Mouse (Mus musculus) liver, embryonic 11.5 days (tissue): ENCODE results near the gene Mycl. TPM values are rescaled to one million over a fixed set of nuclear protein-coding genes. Genes with fewer than 3 reads are reported as not detected.
A peak's percentile ranks its signal among the peaks of the same experiment; 100 is the strongest.

Experiments
- ATAC-seq: fragments of 200-750 bp; cut with Nextera tagmentation; replicated peaks from 2 replicates; pipeline ENCODE4 v1.8.0; 2017; ENCODE audit warnings: moderate number of reproducible peaks, mild to moderate bottlenecking, moderate TSS enrichment, moderate library complexity; ENCODE audit not compliant: low FRiP score
- DNase-seq: peaks from one replicate; pipeline ENCODE4 v3.0.0-alpha.2; 2017; ENCODE audit warnings: low spot score
- H3K27ac ChIP-seq: fragments of 300-500 bp; sonication (generic); 2 replicates; pipeline ENCODE4 v1.5.1; 2014; ENCODE audit warnings: mild to moderate bottlenecking, low read depth, low read length, control low read depth
- H3K27me3 ChIP-seq: fragments of 300-500 bp; sonication (generic); replicated peaks from 2 replicates; pipeline ENCODE4 v1.6.1; 2014; ENCODE audit warnings: low read length, mixed read lengths; ENCODE audit not compliant: control insufficient read depth, insufficient read depth
- H3K36me3 ChIP-seq: fragments of 300-500 bp; sonication (generic); 2 replicates; pipeline ENCODE4 v1.6.1; 2014; ENCODE audit warnings: mild to moderate bottlenecking, low read length, moderate library complexity, mixed read lengths; ENCODE audit not compliant: control insufficient read depth, insufficient read depth
- H3K4me1 ChIP-seq: fragments of 300-500 bp; sonication (generic); replicated peaks from 2 replicates; pipeline ENCODE4 v1.6.1; 2014; ENCODE audit warnings: low read length, mixed read lengths; ENCODE audit not compliant: control insufficient read depth, insufficient read depth
- H3K4me2 ChIP-seq: fragments of 300-500 bp; sonication (generic); 2 replicates; pipeline ENCODE4 v1.6.1; 2014; ENCODE audit warnings: mild to moderate bottlenecking, control low read depth, moderate library complexity
- H3K4me3 ChIP-seq: fragments of 300-500 bp; sonication (generic); 2 replicates; pipeline ENCODE4 v1.5.1; 2014; ENCODE audit warnings: low read depth, low read length, control low read depth
- H3K9ac ChIP-seq: fragments of 300-500 bp; sonication (generic); 2 replicates; pipeline ENCODE4 v1.6.1; 2014; ENCODE audit warnings: low read depth, low read length, control low read depth
- H3K9me3 ChIP-seq: fragments of 300-500 bp; sonication (generic); 2 replicates; pipeline ENCODE4 v1.6.1; 2016; ENCODE audit warnings: low read length, inconsistent platforms, mixed read lengths; ENCODE audit not compliant: control insufficient read depth
- WGBS: fragments of 180-500 bp; shearing (Covaris S2); extraction: QIAGEN DNeasy Blood & Tissue Kit; methylation state at CpG from one replicate; pipeline ENCODE4 v1.1.7; 2014; 5-methylcytosine and 5-hydroxymethylcytosine counted together
- polyA plus RNA-seq: library from polyadenylated mRNA; unstranded; fragments of >200 nt; fragmentation: Nextera tagmentation; extraction: Ambion mirVana; gene quantifications from 2 replicates; pipeline ENCODE4 v1.2.1, GENCODE M21; 2014

Mycl gene
- polyA plus RNA-seq, 1 experiment from 2014 or later: 3.1 TPM

- H3K9ac ChIP-seq: no peak overlapping the region
- ATAC-seq: no peak
- no peak overlapping the region for H3K4me3 ChIP-seq
- no peaks in the 10 kb centered on the region for H3K9me3 ChIP-seq
- H3K4me1 ChIP-seq: no peaks in the 10 kb centered on the region
- 81% methylated on average over 5 of the region's 5 CpGs for WGBS
- no peak overlapping the region for H3K4me2 ChIP-seq
- peaks cover 6% of the 10 kb centered on the region; the same call in 1 of the 2 replicates for H3K27me3 ChIP-seq
- DNase-seq: no peak
- no peak overlapping the region for H3K27ac ChIP-seq
- H3K36me3 ChIP-seq: no peaks in the 10 kb centered on the region
These were observed 20.4 kb upstream of the Mycl start for GRCm38 (mm10) chr4:122974976-122975520.

- no peaks in the 10 kb centered on the region for H3K4me1 ChIP-seq
- H3K4me2 ChIP-seq: no peak overlapping the region
- peaks cover 5% of the 10 kb centered on the region; the same call in 1 of the 2 replicates for H3K27me3 ChIP-seq
- WGBS: 71% methylated on average over 4 of the region's 4 CpGs
- no peaks in the 10 kb centered on the region for H3K9me3 ChIP-seq
- no peak overlapping the region for H3K27ac ChIP-seq
- DNase-seq (no peak), ATAC-seq (no peak)
- no peak overlapping the region for H3K4me3 ChIP-seq
- H3K9ac ChIP-seq: no peak overlapping the region
- H3K36me3 ChIP-seq: no peaks in the 10 kb centered on the region
These were observed 18.6 kb upstream of the Mycl start for GRCm38 (mm10) chr4:122976885-122977284.

GRCm38 (mm10) chr4:122978850-122979249 lies 16.6 kb upstream of the Mycl start:
- Histone ChIP-seq H3K9ac (no peak overlapping the region), H3K4me2 (no peak overlapping the region), H3K9me3 (no peaks in the 10 kb centered on the region), H3K27me3 (peaks cover 16% of the 10 kb centered on the region), H3K4me3 (no peak overlapping the region), H3K4me1 (0 out of 2 replicates have a peak, but pooled peaks cover 2% of the 10 kb centered on the region), H3K27ac (no peak overlapping the region), H3K36me3 (no peaks in the 10 kb centered on the region)
- no peak for ATAC-seq
- 74% methylated on average over 2 of the region's 2 CpGs for WGBS
- no peak for DNase-seq

- DNase-seq (no peak), ATAC-seq (no peak)
- Histone ChIP-seq H3K27ac (no peak overlapping the region), H3K4me3 (no peak overlapping the region), H3K9ac (no peak overlapping the region), H3K4me2 (no peak overlapping the region), H3K9me3 (no peaks in the 10 kb centered on the region), H3K27me3 (peaks cover 21% of the 10 kb centered on the region), H3K4me1 (0 out of 2 replicates have a peak, but pooled peaks cover 2% of the 10 kb centered on the region), H3K36me3 (no peaks in the 10 kb centered on the region)
- 70% methylated on average over 3 of the region's 3 CpGs for WGBS
These were observed 15.6 kb upstream of the Mycl start for GRCm38 (mm10) chr4:122979826-122980225.

- H3K9me3 ChIP-seq: no peaks in the 10 kb centered on the region
- no peak overlapping the region for H3K4me2 ChIP-seq
- ATAC-seq (no peak), DNase-seq (no peak)
- H3K27ac ChIP-seq: no peak overlapping the region
- whole genome bisulfite sequencing: 78% methylated on average over 2 of the region's 2 CpGs
- no peak overlapping the region for H3K9ac ChIP-seq
- 0 out of 2 replicates have a peak, but pooled peaks cover 2% of the 10 kb centered on the region for H3K4me1 ChIP-seq
- H3K27me3 ChIP-seq: peaks cover 21% of the 10 kb centered on the region
- no peaks in the 10 kb centered on the region for H3K36me3 ChIP-seq
- H3K4me3 ChIP-seq: no peak overlapping the region
These were observed 14.8 kb upstream of the Mycl start for GRCm38 (mm10) chr4:122980684-122981083.

GRCm38 (mm10) chr4:122981238-122981637 lies 14.2 kb upstream of the Mycl start:
- H3K9ac ChIP-seq: no peak overlapping the region
- H3K36me3 ChIP-seq: no peaks in the 10 kb centered on the region
- H3K27ac ChIP-seq: no peak overlapping the region
- DNase-seq (no peak), ATAC-seq (no peak)
- no peaks in the 10 kb centered on the region for H3K9me3 ChIP-seq
- no peak overlapping the region for H3K4me3 ChIP-seq
- WGBS: 52% methylated on average over 7 of the region's 7 CpGs
- H3K4me1 ChIP-seq: 0 out of 2 replicates have a peak, but pooled peaks cover 2% of the 10 kb centered on the region
- no peak overlapping the region for H3K4me2 ChIP-seq
- H3K27me3 ChIP-seq: peaks cover 21% of the 10 kb centered on the region

GRCm38 (mm10) chr4:122981930-122982329 lies 13.5 kb upstream of the Mycl start:
- 0 out of 2 replicates have a peak, but pooled peaks cover 2% of the 10 kb centered on the region for H3K4me1 ChIP-seq
- no peak overlapping the region for H3K4me3 ChIP-seq
- H3K4me2 ChIP-seq: no peak overlapping the region
- H3K36me3 ChIP-seq: no peaks in the 10 kb centered on the region
- H3K9ac ChIP-seq: no peak overlapping the region
- no peak for DNase-seq
- WGBS: 42% methylated on average over 3 of the region's 3 CpGs
- ATAC-seq: peak; percentile 24; the same call in 1 of the 2 replicates
- no peak overlapping the region for H3K27ac ChIP-seq
- H3K9me3 ChIP-seq: no peaks in the 10 kb centered on the region
- H3K27me3 ChIP-seq: peaks cover 21% of the 10 kb centered on the region

- DNase-seq: no peak
- no peak for ATAC-seq
- no peaks in the 10 kb centered on the region for H3K36me3 ChIP-seq
- no peaks in the 10 kb centered on the region for H3K9me3 ChIP-seq
- no peak overlapping the region for H3K4me2 ChIP-seq
- H3K27me3 ChIP-seq: peaks cover 21% of the 10 kb centered on the region
- 73% methylated on average over 3 of the region's 3 CpGs for WGBS
- H3K4me1 ChIP-seq: 0 out of 2 replicates have a peak, but pooled peaks cover 2% of the 10 kb centered on the region
- no peak overlapping the region for H3K27ac ChIP-seq
- no peak overlapping the region for H3K4me3 ChIP-seq
- H3K9ac ChIP-seq: no peak overlapping the region
These were observed 12.9 kb upstream of the Mycl start for GRCm38 (mm10) chr4:122982537-122982936.
